Mouse (Mus musculus): ENCODE data around the gene Obsl1. TPM values are rescaled to one million over a fixed set of nuclear protein-coding genes. Genes with fewer than 3 reads are reported as not detected.

Gene Obsl1
- total and polyA plus RNA-seq, 3 experiments: 0.47 to 0.84 TPM; not detected in 1

- no peak overlapping the region for H3K4me3 ChIP-seq (replicated peaks in 1 of 3; ENCODE audit: low read depth in 2 of 3, low read length in 2 of 3, poor library complexity in 1 of 3)
- no peak for DNase-seq (ENCODE audit: extremely low read depth)
- H3K4me1 ChIP-seq (ENCODE audit: control insufficient read depth in 1 of 2, insufficient read depth in 2 of 2): peaks cover 3 to 13% of the 10 kb centered on the region in 2 experiments
- H3K79me2 ChIP-seq (replicated peaks; ENCODE audit: control insufficient read depth, extremely low read depth, insufficient read depth, poor library complexity, severe bottlenecking): peaks cover 9% of the 10 kb centered on the region
- H3K4me2 ChIP-seq (ENCODE audit: insufficient read depth, low read depth, poor library complexity, severe bottlenecking): no peak overlapping the region
- in situ Hi-C loops (cut with MboI; ENCODE audit: low pct_ligation_motif_present, low pct_unique_long_range_greater_than_20kb, low sequenced_read_pairs): no loop called here
- TF ChIP-seq ZNF384 (IDR thresholded peaks at IDR 0.05; ENCODE audit: low read depth, low read length) (no peak), USF1 (IDR thresholded peaks at IDR 0.05; ENCODE audit: low read depth, low read length) (no peak), ZC3H11A (IDR thresholded peaks at IDR 0.05; ENCODE audit: low read depth, low read length) (no peak), MAX (IDR thresholded peaks at IDR 0.05; ENCODE audit: low read length) (no peak), KAT2A (IDR thresholded peaks at IDR 0.05; ENCODE audit: insufficient replicate concordance, low read length) (no peak), MAZ (IDR thresholded peaks at IDR 0.05; ENCODE audit: low read depth, low read length) (no peak), UBTF (IDR thresholded peaks at IDR 0.05; ENCODE audit: low read depth, low read length) (no peak), CHD2 (IDR thresholded peaks at IDR 0.05; ENCODE audit: low read length) (no peak), ELF1 (IDR thresholded peaks at IDR 0.05; ENCODE audit: low read depth, low read length) (no peak), ZKSCAN1 (IDR thresholded peaks at IDR 0.05; ENCODE audit: borderline replicate concordance, low read depth, low read length) (no peak), USF2 (conservative IDR thresholded peaks at IDR 0.05; ENCODE audit: low read depth, low read length) (no peak), SIN3A (IDR thresholded peaks at IDR 0.05; ENCODE audit: low read length) (no peak)
- H3K36me3 ChIP-seq (replicated peaks in 1 of 2; ENCODE audit: control insufficient read depth in 1 of 2, insufficient read depth in 1 of 2, low read length in 1 of 2): peaks cover 34 to 66% of the 10 kb centered on the region in 2 experiments
- dilution Hi-C loops (cut with MboI; ENCODE audit: extremely low pct_ligation_motif_present, extremely low pct_unique_long_range_greater_than_20kb, low sequenced_read_pairs): no loop called here
- no peak overlapping the region for H3K27ac ChIP-seq (ENCODE audit: insufficient read depth, low read depth)
- no peaks in the 10 kb centered on the region for H3K9me3 ChIP-seq (replicated peaks; ENCODE audit: low read length)
- no peak overlapping the region for H3K9ac ChIP-seq (ENCODE audit: insufficient read depth, low read depth)
- H3K27me3 ChIP-seq (replicated peaks): no peaks in the 10 kb centered on the region
Observed at GRCm38 (mm10) chr1:75440661-75441060, 65.6 kb downstream of the Obsl1 start.

GRCm38 (mm10) chr1:75438782-75439181 is 67.5 kb downstream of the Obsl1 start:
- DNase-seq (ENCODE audit: extremely low read depth): no peak
- Histone ChIP-seq H3K4me3 (replicated peaks in 1 of 3; ENCODE audit: low read depth in 2 of 3, low read length in 2 of 3, poor library complexity in 1 of 3) (no peak overlapping the region), H3K79me2 (replicated peaks; ENCODE audit: control insufficient read depth, extremely low read depth, insufficient read depth, poor library complexity, severe bottlenecking) (peaks cover 9% of the 10 kb centered on the region), H3K36me3 (replicated peaks in 1 of 2; ENCODE audit: control insufficient read depth in 1 of 2, insufficient read depth in 1 of 2, low read length in 1 of 2) (peaks cover 34 to 62% of the 10 kb centered on the region in 2 experiments), H3K9ac (ENCODE audit: insufficient read depth, low read depth) (no peak overlapping the region), H3K27ac (ENCODE audit: insufficient read depth, low read depth) (no peak overlapping the region), H3K9me3 (replicated peaks; ENCODE audit: low read length) (no peaks in the 10 kb centered on the region), H3K27me3 (replicated peaks) (no peaks in the 10 kb centered on the region), H3K4me2 (ENCODE audit: insufficient read depth, low read depth, poor library complexity, severe bottlenecking) (no peak overlapping the region), H3K4me1 (ENCODE audit: control insufficient read depth in 1 of 2, insufficient read depth in 2 of 2) (peaks cover 3 to 18% of the 10 kb centered on the region in 2 experiments)
- TF ChIP-seq JUN (IDR thresholded peaks at IDR 0.05; ENCODE audit: insufficient read depth, low read depth, low read length): no peak
- TF ChIP-seq KAT2A (IDR thresholded peaks at IDR 0.05; ENCODE audit: insufficient replicate concordance, low read length): no peak
- TF ChIP-seq ZC3H11A (IDR thresholded peaks at IDR 0.05; ENCODE audit: low read depth, low read length): no peak
- TF ChIP-seq CHD1 (IDR thresholded peaks at IDR 0.05; ENCODE audit: low read depth, low read length): no peak
- TF ChIP-seq TBP (conservative IDR thresholded peaks at IDR 0.05; ENCODE audit: low read depth, low read length): no peak
- TF ChIP-seq ZMIZ1 (IDR thresholded peaks at IDR 0.05; ENCODE audit: low read depth, low read length): no peak
- TF ChIP-seq USF1 (IDR thresholded peaks at IDR 0.05; ENCODE audit: low read depth, low read length): no peak
- no peak for TF ChIP-seq RCOR1 (conservative IDR thresholded peaks at IDR 0.05; ENCODE audit: low read depth, low read length)
- in situ Hi-C loops (cut with MboI; ENCODE audit: low pct_ligation_motif_present, low pct_unique_long_range_greater_than_20kb, low sequenced_read_pairs) (no loop called here), dilution Hi-C loops (cut with MboI; ENCODE audit: extremely low pct_ligation_motif_present, extremely low pct_unique_long_range_greater_than_20kb, low sequenced_read_pairs) (no loop called here)
